Mouse (Mus musculus) olfactory bulb, adult 2 months (tissue): ENCODE data around the gene Zbtb21.

Experiments
- CTCF ChIP-seq: fragments of 200-500 bp; IDR thresholded peaks from 2 replicates; pipeline ENCODE4 v1.5.1; 2012; ENCODE audit warnings: low read depth, mild to moderate bottlenecking, low read length, moderate library complexity; ENCODE audit not compliant: insufficient read depth
- POLR2A ChIP-seq: fragments of 200-500 bp; IDR thresholded peaks from 2 replicates; pipeline ENCODE4 v1.6.1; 2012; ENCODE audit warnings: mild to moderate bottlenecking, low read depth, low read length, moderate library complexity; ENCODE audit not compliant: insufficient read depth

DNA sequence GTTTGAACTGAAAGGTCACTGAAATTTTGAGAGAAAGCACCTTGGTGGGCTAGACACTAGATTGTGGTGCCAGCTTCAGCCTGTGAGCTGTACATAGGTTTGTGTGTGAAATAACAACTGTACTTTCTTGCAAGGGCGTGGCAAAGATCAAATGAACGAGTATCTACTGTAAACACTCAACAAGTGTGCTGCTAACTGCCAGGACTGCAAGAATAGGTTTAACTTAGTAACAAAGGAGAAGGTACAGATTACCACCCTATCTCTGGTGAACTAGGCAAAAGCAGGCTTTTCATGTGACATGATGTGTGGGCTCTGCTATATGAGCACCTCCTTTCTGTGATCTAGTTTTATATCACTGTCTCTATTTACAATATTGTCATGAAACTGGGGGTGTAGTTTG lies 9.1 kb downstream of the Zbtb21 start:
- TF ChIP-seq CTCF (no peak), POLR2A (no peak)
